Mouse (Mus musculus): ENCODE results near the gene Bcl7b.
"Not testable (repeated sequence)": the region's sequence is repeated elsewhere in the genome, so short reads cannot be mapped to it uniquely, and the experiment has no call there.

Bcl7b gene

DNA sequence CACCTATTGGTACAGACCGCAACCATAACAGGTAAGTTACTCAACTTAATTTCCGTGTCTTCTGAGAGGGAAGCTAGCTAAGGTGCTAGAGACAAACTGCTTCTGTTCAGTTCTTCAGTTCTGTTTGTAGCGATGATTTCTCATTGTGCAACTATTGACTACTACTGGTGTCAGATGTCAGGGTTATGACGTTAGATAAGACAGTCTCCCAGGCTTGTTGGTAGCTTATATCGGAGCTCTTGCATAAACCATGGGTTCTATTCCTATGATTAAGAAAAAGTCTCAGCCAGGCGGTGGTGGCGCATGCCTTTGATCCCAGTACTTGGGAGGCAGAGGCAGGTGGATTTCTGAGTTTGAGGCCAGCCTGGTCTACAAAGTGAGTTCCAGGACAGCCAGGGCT is 54.0 kb downstream of the Bcl7b start:
- DNase-seq = no peak

DNA sequence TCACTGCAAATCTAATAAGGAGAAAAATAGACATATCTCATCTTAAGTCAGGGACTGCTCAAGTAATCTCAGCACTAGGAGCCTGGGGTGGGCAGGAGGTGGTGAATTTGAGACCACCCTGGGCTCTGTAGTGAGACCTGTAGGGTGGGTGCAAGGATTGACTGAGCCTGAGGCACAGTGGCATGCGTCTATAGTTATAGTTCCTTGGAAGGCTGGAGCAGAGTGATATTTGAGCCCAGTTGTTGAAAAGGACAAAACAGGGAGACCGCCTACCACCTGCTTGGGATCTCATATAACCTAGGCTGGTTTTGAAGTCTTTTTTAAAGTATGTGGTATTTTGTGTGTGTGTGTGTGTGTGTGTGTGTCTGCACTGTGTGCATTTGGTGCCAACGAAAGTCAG is 56.1 kb downstream of the Bcl7b start:
- DNase-seq = no peak

DNA sequence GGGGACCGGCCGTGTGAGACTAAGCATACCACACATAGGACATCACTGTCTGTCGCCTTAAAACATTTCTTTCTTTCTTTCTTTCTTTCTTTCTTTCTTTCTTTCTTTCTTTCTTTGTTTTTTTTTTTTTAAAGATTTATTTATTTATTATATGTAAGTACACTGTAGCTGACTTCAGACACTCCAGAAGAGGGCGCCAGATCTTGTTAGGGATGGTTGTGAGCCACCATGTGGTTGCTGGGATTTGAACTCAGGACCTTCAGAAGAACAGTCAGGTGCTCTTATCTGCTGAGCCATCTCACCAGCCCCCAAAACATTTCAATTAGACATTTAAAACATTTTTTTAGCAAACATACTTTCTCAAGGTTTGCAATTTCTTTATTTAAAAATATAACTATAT is 57.8 kb downstream of the Bcl7b start:
- DNase-seq = not testable (repeated sequence)

- no peak for DNase-seq
Measured at GRCm38 (mm10) chr5:135230186-135230585, 62.1 kb downstream of the Bcl7b start.

All from right cerebral cortex, adult 18-20 months (tissue).